Mouse (Mus musculus) limb, embryonic 14.5 days (tissue): Measurements from ENCODE around the gene S100a14. TPM values are rescaled to one million over a fixed set of nuclear protein-coding genes. Genes with fewer than 3 reads are reported as not detected.

ENCODE experiments used
- ATAC-seq: fragments of 200-750 bp; cut with Nextera tagmentation; 2 replicates; pipeline ENCODE4 v1.8.0; 2017; ENCODE audit warnings: low read depth, moderate number of reproducible peaks, moderate TSS enrichment; ENCODE audit not compliant: low FRiP score
- DNase-seq: peaks from one replicate; pipeline ENCODE4 v3.0.0-alpha.2; 2015; ENCODE audit warnings: low spot score
- H3K27ac ChIP-seq: fragments of 300-500 bp; sonication (generic); replicated peaks from 2 replicates; pipeline ENCODE4 v1.5.1; 2014; ENCODE audit warnings: low read depth, mild to moderate bottlenecking, low read length, moderate library complexity, mixed read lengths
- H3K27me3 ChIP-seq: fragments of 300-500 bp; sonication (generic); 2 replicates; pipeline ENCODE4 v1.6.1; 2014; ENCODE audit warnings: low read length, mixed read lengths; ENCODE audit not compliant: control insufficient read depth, insufficient read depth
- H3K36me3 ChIP-seq: fragments of 300-500 bp; sonication (generic); 2 replicates; pipeline ENCODE4 v1.6.1; 2014; ENCODE audit warnings: mild to moderate bottlenecking, low read length, moderate library complexity, mixed read lengths; ENCODE audit not compliant: control insufficient read depth, insufficient read depth
- H3K4me1 ChIP-seq: fragments of 300-500 bp; sonication (generic); 2 replicates; pipeline ENCODE4 v1.6.1; 2014; ENCODE audit warnings: antibody characterized with exemption, low read length, mixed read lengths; ENCODE audit not compliant: control insufficient read depth, insufficient read depth
- H3K4me2 ChIP-seq: fragments of 300-500 bp; sonication (generic); replicated peaks from 2 replicates; pipeline ENCODE4 v1.6.1; 2014; ENCODE audit warnings: low read depth, mild to moderate bottlenecking, low read length, moderate library complexity; ENCODE audit not compliant: severe bottlenecking
- H3K4me3 ChIP-seq: fragments of 300-500 bp; sonication (generic); replicated peaks from 2 replicates; pipeline ENCODE4 v1.5.1; 2014; ENCODE audit warnings: low read length
- H3K9ac ChIP-seq: fragments of 300-500 bp; sonication (generic); 2 replicates; pipeline ENCODE4 v1.6.1; 2014; ENCODE audit warnings: mild to moderate bottlenecking, low read depth, low read length, moderate library complexity; ENCODE audit not compliant: severe bottlenecking
- H3K9me3 ChIP-seq: fragments of 300-500 bp; sonication (generic); 2 replicates; pipeline ENCODE4 v1.6.1; 2016; ENCODE audit warnings: low read length; ENCODE audit not compliant: control insufficient read depth
- POLR2A ChIP-seq: fragments of 200-500 bp; IDR thresholded peaks from 2 replicates; pipeline ENCODE4 v1.8.0; 2012; ENCODE audit warnings: inconsistent platforms, mild to moderate bottlenecking, moderate library complexity, borderline replicate concordance; ENCODE audit not compliant: insufficient read depth, insufficient read length; ENCODE audit errors: extremely low read depth
- WGBS: fragments of 180-500 bp; shearing (Covaris S2); extraction: QIAGEN DNeasy Blood & Tissue Kit; methylation state at CpG from one replicate; pipeline ENCODE4 v1.1.7; 2014; 5-methylcytosine and 5-hydroxymethylcytosine counted together
- polyA plus RNA-seq, 2 experiments: library from polyadenylated mRNA; depleted of rRNA in 1 of 2; stranded (reverse) in 1 of 2; unstranded in 1 of 2; fragments of >200 nt; fragmentation: Nextera tagmentation in 1 of 2; extraction: Ambion mirVana in 1 of 2; gene quantifications; 2 replicates each; pipeline versions ENCODE4 v1.2.1 to v1.2.3; 2012 to 2014

S100a14 gene
- polyA plus RNA-seq, 2 experiments = 33.4 to 51.3 TPM

GRCm38 (mm10) chr3:90493831-90494540, 32.7 kb upstream of the S100a14 start:
- no peak overlapping the region for H3K27ac ChIP-seq
- no peak overlapping the region for H3K4me2 ChIP-seq
- no peak for ATAC-seq
- no peaks in the 10 kb centered on the region for H3K9me3 ChIP-seq
- no peak for TF ChIP-seq POLR2A
- H3K27me3 ChIP-seq = no peaks in the 10 kb centered on the region
- H3K4me3 ChIP-seq = no peak overlapping the region
- no peak overlapping the region for H3K9ac ChIP-seq
- DNase-seq = no peak
- WGBS = 62% methylated on average over 4 of the region's 4 CpGs
- H3K36me3 ChIP-seq = peaks cover 37% of the 10 kb centered on the region
- H3K4me1 ChIP-seq = peaks cover 6% of the 10 kb centered on the region

GRCm38 (mm10) chr3:90495850-90496525, 30.7 kb upstream of the S100a14 start:
- DNase-seq = no peak
- WGBS = 93% methylated on average over 7 of the region's 7 CpGs
- Histone ChIP-seq H3K4me3 (no peak overlapping the region), H3K27me3 (no peaks in the 10 kb centered on the region), H3K4me1 (no peaks in the 10 kb centered on the region), H3K4me2 (no peak overlapping the region), H3K27ac (no peak overlapping the region), H3K9me3 (no peaks in the 10 kb centered on the region), H3K9ac (no peak overlapping the region), H3K36me3 (peaks cover 47% of the 10 kb centered on the region)
- no peak for TF ChIP-seq POLR2A
- ATAC-seq = no peak

DNA sequence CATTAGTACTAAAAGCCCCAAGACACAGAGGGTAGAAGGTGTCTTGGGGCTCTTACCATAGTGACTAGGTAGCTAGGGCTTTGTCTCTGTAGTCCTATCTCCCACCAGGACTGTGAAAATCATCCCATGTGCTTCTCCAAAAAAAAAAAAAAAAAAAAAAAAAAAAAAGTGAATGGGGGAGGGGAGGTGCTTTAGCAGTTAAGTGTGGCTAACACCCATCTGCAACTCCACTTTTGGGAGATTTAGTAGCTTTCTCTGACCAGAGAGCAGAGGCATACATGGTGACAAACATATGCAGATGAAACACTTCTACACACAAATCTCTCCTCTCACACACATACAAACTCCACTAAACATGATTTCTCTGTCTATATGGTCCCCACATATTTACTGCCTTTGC, 29.1 kb upstream of the S100a14 start:
- no peak overlapping the region for H3K4me2 ChIP-seq
- TF ChIP-seq POLR2A = no peak
- H3K4me1 ChIP-seq = no peaks in the 10 kb centered on the region
- DNase-seq (no peak), ATAC-seq (no peak)
- no peaks in the 10 kb centered on the region for H3K9me3 ChIP-seq
- no peaks in the 10 kb centered on the region for H3K27me3 ChIP-seq
- H3K4me3 ChIP-seq = no peak overlapping the region
- H3K36me3 ChIP-seq = peaks cover 63% of the 10 kb centered on the region
- no peak overlapping the region for H3K9ac ChIP-seq
- H3K27ac ChIP-seq = no peak overlapping the region

DNA sequence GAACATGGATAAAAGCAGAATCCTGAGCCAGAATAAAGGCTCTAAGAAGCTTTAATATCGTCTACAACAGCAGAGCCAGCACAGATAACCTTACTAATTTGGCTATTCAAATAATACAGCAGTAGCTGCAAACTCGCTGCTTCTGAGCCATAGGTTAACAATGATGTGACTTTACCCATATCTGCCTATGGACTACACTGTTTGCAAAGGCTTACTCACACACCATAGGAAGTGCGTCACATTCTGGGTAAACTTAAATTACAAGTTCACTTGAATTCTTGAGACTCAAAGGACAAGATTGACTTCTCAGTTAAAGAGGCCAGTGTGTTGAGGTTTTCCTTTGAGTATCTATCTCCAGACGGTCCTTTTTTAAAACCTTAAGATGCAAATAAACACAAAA, 23.2 kb upstream of the S100a14 start:
- ATAC-seq = no peak
- no peak overlapping the region for H3K27ac ChIP-seq
- H3K27me3 ChIP-seq = no peaks in the 10 kb centered on the region
- H3K4me2 ChIP-seq = no peak overlapping the region
- H3K9ac ChIP-seq = no peak overlapping the region
- peaks cover 85% of the 10 kb centered on the region for H3K36me3 ChIP-seq
- H3K9me3 ChIP-seq = no peaks in the 10 kb centered on the region
- no peak overlapping the region for H3K4me3 ChIP-seq
- DNase-seq = no peak
- peaks cover 10% of the 10 kb centered on the region for H3K4me1 ChIP-seq
- 92% methylated on average over 4 of the region's 4 CpGs for WGBS
- TF ChIP-seq POLR2A = no peak

DNA sequence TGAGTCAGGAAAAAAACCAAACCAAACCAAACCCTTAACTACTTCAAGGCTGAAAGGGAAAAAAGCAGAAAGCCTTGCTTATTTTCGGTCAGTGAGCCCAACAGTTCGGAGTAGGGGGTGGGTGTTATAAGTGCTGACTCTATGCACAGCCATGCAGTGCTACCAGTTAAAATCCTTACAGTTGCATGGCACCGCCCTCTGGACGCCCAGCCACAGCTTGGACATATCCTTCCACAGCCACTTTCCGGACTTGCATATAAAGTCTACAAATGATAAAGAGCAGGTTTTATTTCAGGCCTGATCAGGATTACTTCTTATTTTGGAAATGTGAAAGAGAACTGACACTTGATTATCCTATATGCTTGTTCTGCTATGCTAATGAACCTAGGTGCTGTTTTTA, 21.4 kb upstream of the S100a14 start:
- no peak for DNase-seq
- Histone ChIP-seq H3K4me2 (no peak overlapping the region), H3K9me3 (no peaks in the 10 kb centered on the region), H3K9ac (no peak overlapping the region), H3K27me3 (no peaks in the 10 kb centered on the region), H3K4me1 (peaks cover 10% of the 10 kb centered on the region), H3K4me3 (no peak overlapping the region), H3K27ac (no peak overlapping the region), H3K36me3 (peaks cover 69% of the 10 kb centered on the region)
- 90% methylated on average over 5 of the region's 5 CpGs for WGBS
- no peak for TF ChIP-seq POLR2A
- no peak for ATAC-seq
